Mouse (Mus musculus): ENCODE data around the gene 3110009E18Rik. TPM values are rescaled to one million over a fixed set of nuclear protein-coding genes. Genes with fewer than 3 reads are reported as not detected.

Gene 3110009E18Rik
- total RNA-seq, 2 experiments from 2014 or later, result 6.0 to 8.6 TPM

DNA sequence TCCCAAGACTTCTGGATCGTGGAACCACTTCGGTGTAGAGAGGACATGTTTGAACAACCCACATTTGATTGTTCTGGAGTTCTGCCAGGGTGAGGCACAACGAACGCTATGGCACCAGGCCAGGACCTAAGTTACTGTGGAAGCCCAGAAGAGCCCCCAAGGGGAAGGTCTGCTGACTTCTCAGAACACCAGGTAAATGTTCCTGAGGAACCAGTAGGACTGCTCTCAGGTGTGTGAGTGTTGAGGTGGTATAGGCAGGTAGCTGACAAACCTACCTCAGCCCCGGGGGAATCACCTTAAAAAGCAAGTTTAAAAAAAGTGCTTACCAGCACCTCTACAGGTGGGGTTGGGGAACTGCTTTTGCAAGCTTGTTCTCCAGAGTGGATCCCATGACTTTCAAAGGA lies 15.4 kb upstream of the 3110009E18Rik start:
- no peak for DNase-seq

DNA sequence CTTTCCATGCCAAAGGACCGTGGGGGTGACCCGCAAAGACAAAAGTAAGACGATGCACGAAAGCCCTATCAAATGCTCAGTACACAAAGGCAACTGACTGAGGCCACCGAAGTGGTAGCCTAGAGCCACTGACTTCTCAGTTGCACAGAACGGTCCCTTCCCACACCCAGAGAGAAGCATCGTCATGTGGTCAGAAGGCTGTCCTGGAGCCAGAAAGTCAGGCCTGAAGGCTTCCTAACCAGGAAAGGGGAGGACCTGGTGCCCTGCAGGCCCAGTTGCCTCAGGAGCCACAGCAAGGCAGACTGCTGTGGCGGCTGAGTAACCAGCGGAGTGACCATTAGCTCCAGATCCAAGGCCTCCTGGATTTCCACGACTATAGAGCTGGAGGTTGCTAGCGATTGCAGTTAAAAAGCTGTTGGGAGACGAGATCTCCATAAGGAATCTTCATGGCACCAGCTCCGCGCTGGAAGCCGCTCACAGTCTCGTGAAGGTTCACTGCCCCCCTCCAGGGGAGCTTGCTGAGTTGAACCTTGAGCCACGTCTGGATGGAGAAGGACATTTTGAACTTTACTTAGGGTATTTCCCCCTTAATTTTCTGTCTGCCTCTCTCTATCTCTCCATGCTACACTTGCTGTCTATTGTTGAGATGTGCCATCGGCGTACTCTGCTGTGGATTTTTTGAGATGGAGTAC lies 11.1 kb upstream of the 3110009E18Rik start:
- no peak for DNase-seq

DNA sequence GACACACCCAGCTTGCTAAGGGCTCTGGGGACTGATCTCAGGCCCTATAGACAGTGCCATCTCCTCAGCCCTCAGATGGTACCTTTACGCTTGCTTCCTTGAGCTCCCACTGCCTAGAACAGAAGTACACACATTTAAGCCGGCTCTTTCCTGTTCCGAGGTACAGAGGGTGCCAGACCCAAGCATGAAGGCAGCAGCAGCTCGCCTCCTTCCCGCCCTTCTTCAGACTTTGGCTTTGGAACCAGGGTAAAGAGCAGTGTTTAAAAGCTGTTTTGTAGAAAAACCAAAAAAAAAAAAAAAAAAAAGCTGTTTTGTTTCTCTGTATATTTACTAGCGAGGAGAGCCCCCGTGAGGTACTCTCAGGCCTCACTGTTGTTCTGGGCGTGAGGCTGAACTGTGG lies 9.2 kb upstream of the 3110009E18Rik start:
- no peak for DNase-seq

DNA sequence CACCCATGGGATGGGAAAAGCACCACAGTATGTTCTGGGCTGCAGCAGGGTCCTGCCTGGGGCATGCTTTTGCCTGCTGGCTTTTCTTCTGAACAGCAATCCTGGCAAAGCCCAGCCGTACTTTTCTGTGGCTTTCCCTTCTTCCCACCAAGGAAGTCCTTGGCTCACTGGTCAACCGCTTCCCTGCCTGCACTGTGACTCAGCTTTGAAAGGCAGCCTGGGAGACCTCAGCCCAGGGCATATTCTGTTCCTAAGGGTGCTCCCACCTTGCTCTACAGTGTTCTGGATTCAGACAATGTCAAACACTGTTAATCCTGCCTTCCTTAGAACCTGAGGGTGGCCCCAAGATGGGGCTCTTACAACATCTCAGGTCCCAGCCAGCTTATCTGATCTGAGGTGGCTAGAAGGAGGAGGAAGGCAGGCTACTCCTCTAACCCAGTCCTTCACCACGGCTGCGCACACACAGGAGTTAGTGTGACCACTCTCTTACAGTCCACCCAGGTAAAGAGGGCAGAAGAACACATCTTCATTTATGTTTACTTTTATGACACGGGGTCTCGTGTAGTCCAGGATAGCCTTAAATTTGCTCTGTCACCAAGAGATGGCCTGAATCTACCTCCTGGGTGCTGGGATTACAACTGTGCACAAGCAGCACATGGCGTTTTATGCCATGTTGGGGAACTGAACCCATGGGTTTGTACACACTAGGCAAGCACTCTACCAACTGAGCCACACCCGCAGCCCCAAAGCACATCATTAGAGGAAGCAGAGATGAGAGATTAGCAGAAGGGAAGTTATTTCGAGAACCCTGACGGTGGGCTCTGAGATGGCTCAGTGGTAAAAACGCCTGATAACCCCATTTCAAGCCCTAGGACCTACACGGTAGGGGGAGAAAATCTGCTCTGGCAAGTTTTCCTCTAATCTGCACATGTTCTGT lies 8.5 kb upstream of the 3110009E18Rik start:
- DNase-seq, result no peak

DNA sequence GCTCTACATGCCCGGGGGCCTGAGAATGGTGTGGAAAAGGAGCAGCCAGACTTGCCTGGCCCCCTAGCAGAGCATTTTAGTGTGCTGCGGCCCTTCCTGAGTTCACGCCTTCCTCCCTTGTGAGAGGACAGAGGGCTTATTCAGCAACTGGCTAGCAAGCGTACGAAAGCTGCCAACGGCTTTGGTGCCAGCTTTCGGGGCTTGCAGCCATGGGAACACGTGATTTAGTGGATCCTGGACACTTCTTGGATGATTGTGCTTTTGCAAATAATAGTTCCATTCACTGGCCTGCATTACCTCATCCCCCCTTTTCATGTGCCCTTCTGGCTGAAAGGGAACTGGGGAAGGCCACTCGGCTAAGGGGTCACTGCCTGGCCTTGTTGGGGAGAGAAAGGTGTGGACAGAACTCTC lies 5.3 kb upstream of the 3110009E18Rik start:
- DNase-seq, result peak; percentile 84 to 88

DNA sequence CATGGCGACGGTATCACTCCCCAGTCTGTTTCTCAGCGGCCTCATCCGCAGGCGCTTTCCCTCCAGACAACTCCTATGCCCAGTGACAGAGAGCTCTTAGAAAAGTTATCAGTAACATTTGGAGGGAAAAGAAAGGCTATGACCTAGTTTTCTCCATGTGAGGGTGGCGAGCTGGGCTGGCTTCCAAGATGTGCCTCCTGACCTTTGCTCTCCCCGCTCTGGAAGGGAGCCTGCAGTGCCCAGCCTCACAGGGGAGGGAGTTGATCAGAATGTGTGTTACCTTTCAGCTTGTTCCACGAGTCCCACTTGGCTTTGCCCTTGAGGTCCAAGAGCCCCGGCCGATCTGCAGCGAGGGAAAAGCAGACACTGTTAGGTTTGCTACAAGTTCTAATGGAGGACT lies 4.9 kb upstream of the 3110009E18Rik start:
- DNase-seq, result no peak

DNA sequence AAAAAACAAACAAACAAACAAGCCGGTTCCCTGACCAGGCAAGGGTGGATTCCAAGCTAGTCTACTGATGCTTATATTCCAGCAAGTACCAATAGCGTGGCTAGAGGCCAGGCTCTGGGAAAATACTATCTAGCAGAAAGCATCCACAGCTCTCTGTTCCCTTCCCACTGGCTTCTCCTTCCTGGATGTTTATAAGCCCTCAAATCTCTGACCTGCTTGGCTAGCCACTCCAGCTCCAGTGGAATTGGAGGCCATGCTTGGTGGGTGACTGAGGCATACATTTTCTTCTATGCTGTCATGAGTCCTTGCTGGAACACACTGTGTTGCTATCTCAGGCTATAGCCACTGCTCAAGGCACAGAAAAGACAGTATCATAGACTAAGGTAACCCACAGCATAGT lies 2.1 kb upstream of the 3110009E18Rik start:
- DNase-seq, result no peak

DNA sequence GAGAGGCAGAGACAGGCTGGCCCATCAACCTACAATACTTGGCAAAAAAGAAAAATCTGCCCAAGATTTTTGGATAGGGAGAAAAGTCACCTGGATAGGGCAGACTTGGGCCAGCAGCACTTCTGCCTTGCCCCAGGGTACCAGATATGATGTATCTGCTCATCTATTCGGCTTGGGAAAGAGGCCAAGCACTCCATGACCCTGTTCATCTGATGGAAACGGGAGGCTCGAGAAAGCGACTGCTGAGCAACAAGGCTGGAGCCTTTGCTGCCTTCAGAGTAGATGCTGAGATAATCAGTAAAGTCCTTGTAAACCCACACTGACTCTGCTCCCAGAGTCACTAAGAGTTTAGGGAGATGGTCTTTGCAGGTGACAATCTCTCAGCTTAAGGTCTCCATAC lies 1.6 kb upstream of the 3110009E18Rik start:
- no peak for DNase-seq

DNA sequence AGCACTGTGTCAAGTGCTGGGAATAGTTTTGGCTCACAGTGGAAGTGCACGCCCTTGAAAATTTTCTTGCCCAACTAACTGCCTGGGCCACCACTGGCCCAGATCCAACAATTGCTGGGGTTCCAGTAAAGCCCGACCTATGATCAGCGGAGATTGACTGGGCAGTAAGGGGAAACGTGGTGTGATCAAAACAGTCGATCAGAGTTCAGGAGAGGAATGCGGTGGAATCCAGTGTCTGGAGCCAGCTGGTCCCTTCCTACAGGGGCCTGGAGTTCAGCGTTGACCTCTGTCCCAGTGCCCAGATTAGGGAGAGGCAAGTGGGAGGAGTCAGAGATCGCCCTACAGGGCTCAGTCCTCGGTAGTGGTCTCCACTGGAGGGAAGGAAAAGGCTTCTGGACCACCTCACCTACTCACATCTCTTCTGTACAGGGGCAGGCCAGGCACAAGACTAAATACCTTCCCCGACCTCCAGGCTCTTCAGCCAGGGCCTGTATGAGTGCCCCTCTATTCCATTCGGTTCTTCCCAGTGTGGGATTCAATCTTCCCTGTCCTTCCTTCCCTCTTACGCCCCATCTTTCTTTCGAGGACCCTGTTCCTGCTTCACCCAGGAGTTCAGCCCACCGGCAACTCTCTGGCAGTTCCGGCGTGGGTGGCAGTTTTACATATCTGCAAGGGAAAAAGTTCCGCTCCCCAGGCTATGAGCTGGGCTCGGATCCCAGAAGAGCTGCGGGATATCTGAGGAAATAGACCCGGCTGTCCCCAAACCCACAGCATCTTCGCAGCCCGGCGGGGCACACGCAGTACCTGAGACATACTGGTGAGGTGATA lies 632 bp upstream of the 3110009E18Rik start:
- DNase-seq, result peak; percentile 26 to 45

DNA sequence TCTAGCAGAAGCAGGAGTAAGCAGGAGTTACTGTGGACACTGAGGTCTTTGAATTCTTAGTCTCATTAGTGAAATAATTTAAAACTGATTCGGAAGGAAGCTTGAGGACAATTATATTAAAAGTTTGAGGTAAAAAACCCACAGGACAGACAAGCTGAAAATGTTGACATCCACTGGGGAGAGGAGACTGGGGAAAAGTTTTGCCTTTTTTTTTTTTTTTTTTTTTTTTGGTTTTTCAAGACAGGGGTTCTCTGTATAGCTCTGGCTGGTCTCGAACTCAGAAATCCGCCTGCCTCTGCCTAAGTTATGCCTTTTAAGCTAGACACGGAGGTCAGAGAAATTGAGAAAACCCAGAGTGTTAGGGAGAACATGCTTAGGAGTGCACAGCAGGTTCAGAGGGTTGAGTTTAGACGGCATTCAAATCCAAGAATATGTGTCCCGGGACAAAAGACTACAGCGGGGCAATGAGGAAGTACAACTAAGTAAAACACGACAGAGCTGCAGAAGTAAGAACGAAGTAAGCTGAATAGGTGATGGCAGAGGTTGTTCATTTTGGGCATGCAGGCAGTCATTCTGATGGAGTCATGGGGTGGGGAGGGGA lies 1.0 kb downstream of the 3110009E18Rik start:
- DNase-seq, result no peak

DNA sequence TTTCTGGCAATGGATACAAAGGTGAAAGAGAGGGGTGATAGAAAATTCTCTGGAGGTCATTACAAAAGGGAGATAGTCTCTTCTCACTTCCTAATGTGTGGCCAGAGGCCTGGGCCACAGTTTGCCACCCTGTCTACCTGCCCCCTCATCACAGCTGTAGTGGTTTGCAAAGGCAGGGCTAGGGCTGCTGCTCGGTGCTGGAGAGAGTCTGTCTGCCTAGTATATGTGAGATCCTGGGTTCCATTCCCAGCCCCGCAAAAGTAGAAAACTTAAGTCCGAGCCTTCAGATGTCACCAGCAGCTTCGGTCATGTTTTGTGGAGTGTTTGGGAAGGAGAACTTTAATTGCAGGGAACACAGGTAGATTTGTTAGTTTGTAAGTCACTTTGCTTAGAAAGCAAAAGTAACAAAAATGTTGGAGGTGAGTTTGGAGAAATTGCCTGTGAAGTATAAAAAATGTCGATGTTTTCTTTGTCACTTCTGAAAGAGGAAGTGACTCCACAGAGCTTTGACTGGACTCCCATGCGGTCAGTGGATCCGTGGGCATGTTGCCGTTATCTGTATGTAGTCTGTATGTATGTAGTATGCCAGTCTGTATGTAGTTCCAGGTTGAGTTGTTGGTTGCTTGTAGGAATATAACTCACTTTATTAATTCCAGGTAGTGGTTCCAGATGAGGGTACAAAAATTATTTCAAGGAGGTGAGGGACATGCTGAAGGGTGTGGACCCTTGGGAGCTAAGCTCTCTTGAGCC lies 1.8 kb downstream of the 3110009E18Rik start:
- no peak for DNase-seq

DNA sequence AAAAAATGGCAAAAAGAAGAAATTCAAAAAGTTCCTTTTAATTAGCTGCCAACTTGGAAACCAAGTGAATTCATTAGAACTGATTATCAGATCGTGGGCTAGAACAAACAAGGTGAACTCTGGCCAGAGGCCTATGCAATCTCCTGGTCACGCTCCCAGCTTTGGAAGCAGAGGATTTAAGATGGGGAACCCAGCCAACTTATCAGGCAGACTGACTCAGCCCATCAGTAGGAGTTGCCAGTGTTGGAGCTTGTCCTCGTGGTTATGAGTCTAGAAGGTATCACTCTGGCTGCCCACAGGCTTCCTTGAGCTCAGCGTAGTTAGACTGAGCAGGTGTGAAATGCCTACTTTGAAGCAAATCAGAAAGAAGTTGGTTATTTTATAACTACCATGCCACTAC lies 3.9 kb downstream of the 3110009E18Rik start:
- no peak for DNase-seq

DNA sequence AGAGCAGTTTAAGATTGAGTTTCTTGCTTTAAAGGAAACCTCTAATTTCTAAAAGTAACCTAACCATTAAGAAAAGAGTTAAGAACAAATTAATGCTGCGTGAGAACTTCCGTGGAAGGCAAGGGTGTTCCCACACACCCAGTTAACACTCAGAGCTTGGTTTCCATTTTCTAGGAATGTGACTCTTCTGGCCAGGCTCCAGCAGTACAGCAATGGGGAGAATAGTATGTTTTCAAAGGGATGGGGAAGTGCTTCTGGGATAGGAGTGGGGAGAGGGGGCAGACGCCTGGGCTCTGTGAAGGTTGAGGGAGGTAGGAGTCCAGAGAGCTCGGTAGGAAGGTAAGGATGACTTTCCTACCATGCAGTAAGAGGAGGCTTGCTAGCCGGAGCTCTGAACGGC lies 4.5 kb downstream of the 3110009E18Rik start:
- no peak for DNase-seq

DNA sequence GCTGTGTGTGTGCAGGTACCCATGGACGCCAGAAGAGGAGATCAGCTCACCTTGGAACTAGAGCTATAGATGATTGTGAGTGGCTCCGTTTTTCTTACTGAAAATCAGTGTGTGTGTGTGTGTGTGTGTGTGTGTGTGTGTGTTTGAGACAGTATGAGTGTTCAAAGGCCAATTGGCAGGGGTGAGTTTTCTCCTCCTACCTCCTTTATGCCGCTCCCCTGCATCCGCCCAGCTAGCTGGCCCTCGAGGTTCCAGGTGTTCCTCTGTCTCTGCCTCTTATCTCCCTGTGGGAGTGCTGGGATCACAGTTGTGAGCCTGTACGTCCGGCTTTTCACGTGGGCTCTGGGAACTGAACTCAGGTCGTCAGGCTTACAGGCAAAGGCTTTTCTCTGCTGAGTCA lies 5.3 kb downstream of the 3110009E18Rik start:
- no peak for DNase-seq

DNA sequence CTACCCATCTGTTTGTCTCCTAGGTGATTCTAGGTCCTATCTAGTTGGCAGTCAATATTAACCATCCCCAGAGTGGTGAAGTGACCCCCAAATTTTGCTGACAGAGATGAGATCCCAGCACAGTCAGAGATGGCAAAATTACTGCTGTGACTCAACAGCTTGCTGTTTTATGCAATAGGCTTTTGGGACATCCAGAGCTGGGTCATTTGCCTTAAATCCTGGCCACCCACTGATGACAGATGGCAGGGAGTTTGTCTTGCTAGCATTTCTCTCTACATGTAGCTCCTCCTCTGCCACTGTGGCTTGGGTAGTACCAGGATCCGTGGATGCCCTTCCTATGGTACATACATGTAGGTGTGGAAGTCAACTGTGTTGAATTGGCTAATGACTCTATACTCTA lies 11.4 kb downstream of the 3110009E18Rik start:
- DNase-seq, result no peak

DNA sequence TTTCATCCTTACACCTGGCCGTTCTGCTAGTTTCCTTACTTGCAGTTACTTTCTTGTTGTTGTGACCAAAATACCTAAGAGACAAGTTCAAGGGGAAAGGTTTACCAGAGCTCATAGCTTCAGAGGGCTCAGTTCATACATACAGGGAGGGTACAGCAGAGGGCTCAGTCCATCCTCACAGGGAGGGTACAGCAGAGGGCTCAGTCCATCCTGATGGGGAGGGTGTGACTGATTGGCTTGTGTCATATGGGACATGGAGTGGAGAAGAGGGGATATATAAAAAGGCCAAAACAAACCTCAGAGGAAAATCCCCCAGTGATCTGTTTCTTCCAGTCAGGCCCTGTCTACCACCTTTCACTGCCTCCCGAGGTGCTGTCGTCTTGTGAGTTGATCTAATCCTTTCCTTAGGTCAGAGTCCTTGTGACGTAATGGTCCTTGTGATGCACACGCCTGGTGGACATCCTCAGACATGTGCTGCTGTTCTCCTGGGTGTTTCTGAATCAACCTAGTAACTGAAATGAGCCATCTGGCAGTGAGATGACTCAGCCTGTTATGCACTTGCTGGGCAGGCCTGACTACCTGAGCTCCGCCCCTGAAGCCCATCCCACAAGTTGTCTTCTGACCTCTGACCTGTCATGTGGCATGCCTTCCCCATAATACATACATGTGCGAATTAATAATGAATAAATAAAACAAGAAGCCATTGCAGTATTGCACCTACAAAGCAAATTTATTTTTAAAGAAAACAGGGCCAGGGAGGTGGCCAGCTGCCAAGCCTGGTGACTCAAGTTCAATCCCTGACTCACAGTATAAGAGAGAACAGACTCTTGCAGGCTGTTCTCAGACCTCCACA lies 15.2 kb downstream of the 3110009E18Rik start:
- no peak for DNase-seq

DNA sequence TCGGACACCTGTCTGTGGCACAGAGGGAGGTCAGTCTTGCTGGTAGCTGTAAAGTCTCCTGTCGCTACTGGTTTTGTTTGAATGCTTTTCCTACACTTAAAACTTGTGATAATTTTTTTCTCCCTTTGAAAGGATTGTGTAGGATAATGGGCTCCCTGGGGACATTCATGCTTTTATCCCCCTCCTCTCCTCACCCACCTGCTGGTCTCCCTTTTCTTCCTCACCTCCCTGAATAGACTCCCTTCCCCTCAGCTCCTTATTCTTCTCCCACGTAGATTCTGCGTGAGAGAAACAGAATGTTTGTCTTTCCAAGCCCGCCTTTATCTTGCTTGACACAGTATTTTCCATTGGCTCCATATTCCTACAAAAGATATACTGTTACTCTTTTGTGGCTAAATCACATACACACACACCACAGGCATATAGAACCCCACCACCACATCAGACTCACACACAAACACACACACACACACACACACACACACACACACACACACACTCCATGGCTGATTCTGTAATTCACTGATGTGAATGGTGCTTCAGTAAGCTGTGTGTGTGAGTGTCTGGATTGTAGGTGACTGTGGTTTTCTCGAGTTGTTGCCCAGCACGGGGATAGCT lies 18.0 kb downstream of the 3110009E18Rik start:
- DNase-seq, result no peak

DNA sequence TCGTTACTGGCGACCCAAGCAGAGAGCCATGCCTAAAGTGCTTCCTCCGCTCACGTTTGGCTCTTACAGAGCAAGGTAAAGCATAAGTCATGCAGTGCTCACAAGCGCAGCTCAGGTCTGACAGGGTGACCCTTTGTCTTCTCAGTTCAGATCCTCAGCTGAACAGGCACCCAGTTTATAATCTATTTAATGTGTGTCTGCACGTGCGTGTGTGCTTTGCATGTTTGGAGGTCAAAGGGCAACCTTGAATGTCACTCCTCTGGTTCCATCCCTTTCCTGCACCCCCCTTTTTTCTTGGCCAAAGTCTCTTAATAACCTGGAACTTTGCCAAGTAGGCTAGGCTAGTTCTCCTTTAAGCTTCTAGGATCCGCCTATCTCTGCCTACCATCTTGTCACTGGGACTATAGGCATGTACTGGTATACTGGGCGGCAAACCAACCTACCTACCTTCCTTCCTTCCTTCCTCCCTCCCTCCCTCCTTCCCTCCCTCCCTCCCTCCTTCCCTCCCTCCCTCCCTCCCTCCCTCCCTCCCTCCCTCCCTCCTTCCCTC lies 19.2 kb downstream of the 3110009E18Rik start:
- no peak for DNase-seq

DNA sequence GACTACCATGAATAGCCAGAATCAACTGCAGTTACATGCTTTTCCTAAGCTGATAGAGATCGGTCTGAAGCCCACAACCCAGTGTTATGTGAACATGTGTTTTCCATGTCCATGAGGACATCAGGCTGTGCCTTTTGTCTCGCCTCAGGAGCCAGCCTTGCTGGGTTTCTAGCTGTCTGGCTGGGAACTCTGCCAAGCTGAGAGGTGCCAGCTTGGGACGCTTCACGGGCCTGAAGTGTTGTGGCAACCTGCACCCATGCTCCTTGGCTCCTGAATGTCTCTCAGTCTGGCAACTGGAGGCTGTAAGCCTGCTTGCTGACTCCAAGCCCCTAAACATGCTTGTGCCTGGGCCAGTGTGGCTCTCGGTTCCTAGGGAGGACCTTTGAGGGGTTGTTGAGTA lies 21.6 kb downstream of the 3110009E18Rik start:
- DNase-seq, result no peak

All from layer of hippocampus, postnatal 36 days (tissue).